Mouse (Mus musculus): ENCODE measurements around the gene Inpp5d.

DNA sequence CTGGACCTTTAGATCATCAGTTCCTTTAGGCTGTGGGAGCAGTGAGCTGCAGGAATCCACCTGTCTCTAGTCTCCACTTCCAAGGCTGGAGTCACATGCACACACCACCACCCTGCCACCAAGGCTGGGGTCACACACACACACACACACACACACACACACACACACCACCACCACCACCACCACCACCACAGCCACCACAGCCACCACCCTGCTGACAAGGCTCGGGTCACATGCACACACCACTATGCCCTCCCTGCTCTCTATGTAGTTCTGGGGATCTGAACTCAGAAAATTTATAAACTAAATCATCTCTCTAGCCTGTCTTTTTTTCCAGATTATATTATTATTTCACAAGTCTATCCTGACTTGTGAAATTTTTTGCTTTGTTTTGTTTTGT lies 27.7 kb downstream of the Inpp5d start:
- TF ChIP-seq CTCF (IDR thresholded peaks at IDR 0.05; ENCODE audit: borderline replicate concordance, control insufficient read depth, extremely low read depth, insufficient read depth, low read length, poor library complexity) (no peak), POLR2A (IDR thresholded peaks at IDR 0.05; ENCODE audit: control insufficient read depth, extremely low read depth, insufficient read depth, low read length, poor library complexity) (no peak)
